Mouse (Mus musculus): ENCODE measurements around the gene Cradd. TPM values are rescaled to one million over a fixed set of nuclear protein-coding genes. Genes with fewer than 3 reads are reported as not detected.

Cradd gene
- polyA plus RNA-seq, 1 experiment from 2014 or later: 8.7 TPM

DNA sequence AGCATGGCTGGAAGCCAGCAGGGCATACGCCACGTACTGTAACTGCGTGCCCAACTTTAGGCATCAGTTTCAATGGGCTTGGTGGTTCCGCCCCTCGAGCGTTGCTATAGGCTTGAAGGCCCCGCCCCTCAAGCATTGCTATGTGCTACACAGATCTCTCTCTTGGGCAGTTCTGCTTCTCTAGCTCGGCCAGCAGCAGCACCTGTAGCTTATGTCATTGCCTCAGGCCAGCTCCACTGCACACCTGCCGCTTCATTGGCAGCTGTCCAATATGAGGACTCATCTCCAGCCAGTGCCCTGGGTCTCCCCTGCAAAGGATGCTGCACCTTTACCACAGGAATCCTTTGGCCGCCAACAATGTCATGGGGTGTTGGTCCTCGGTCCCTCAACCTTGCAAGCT lies 45.8 kb downstream of the Cradd start:
- Histone ChIP-seq H3K4me3 (ENCODE audit: low read length) (no peak overlapping the region), H3K36me3 (ENCODE audit: control insufficient read depth, insufficient read depth, low read length) (no peaks in the 10 kb centered on the region), H3K4me2 (ENCODE audit: low read length) (no peak overlapping the region), H3K9ac (ENCODE audit: low read depth, low read length) (no peak overlapping the region), H3K27me3 (replicated peaks; ENCODE audit: control insufficient read depth, insufficient read depth, low read length) (no peaks in the 10 kb centered on the region), H3K4me1 (ENCODE audit: control insufficient read depth, insufficient read depth, low read depth, low read length) (no peaks in the 10 kb centered on the region), H3K9me3 (ENCODE audit: control insufficient read depth, low read length) (no peaks in the 10 kb centered on the region), H3K27ac (ENCODE audit: low read depth, low read length) (no peak overlapping the region)
- WGBS: 82% methylated on average over 11 of the region's 11 CpGs
- no peak for ATAC-seq

DNA sequence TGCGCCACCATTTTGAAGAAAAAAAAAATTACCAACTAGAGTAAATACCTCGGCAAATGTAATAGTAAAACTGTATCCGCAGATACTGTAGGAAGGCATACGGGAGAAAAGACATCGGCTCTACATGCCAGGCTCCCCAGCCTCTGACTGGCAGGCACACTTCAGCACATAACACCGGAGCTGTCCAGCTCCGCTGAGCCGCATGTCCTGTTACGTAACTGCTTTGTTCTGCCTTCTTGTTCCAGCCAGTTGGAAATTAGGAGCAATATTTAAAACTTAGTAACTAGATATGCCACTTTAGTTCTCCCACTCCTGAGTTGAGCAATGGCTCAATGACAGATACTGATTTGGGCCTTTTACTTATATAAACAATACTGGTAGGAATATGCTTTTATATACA lies 48.4 kb downstream of the Cradd start:
- no peak for ATAC-seq
- Histone ChIP-seq H3K9ac (ENCODE audit: low read depth, low read length) (no peak overlapping the region), H3K27me3 (replicated peaks; ENCODE audit: control insufficient read depth, insufficient read depth, low read length) (no peaks in the 10 kb centered on the region), H3K27ac (ENCODE audit: low read depth, low read length) (no peak overlapping the region), H3K4me3 (ENCODE audit: low read length) (no peak overlapping the region), H3K36me3 (ENCODE audit: control insufficient read depth, insufficient read depth, low read length) (no peaks in the 10 kb centered on the region), H3K4me2 (ENCODE audit: low read length) (no peak overlapping the region), H3K4me1 (ENCODE audit: control insufficient read depth, insufficient read depth, low read depth, low read length) (no peaks in the 10 kb centered on the region), H3K9me3 (ENCODE audit: control insufficient read depth, low read length) (no peaks in the 10 kb centered on the region)
- WGBS: 91% methylated on average over 9 of the region's 9 CpGs

DNA sequence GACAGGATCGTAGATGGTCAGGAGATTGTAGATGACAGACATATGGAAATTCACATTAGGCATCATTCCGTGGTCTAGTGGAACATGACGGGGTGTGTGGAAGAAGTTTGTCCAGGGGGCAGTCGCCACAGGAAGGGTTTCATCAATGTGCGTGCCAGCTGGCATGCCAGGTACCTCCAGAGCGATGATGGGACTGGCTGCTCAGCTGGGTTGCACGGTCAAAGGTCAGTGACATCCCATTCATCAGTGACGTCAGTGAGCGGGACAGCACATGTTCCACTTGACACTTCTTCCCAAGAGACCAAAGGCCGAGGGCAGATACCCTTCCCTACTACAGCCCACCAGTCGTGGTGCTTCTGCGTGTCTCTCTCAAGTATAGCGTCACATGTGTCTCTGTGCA lies 50.7 kb downstream of the Cradd start:
- WGBS: 86% methylated on average over 13 of the region's 13 CpGs
- H3K27ac ChIP-seq (ENCODE audit: low read depth, low read length): no peak overlapping the region
- no peak for ATAC-seq
- H3K36me3 ChIP-seq (ENCODE audit: control insufficient read depth, insufficient read depth, low read length): no peaks in the 10 kb centered on the region
- H3K4me1 ChIP-seq (ENCODE audit: control insufficient read depth, insufficient read depth, low read depth, low read length): no peaks in the 10 kb centered on the region
- H3K9me3 ChIP-seq (ENCODE audit: control insufficient read depth, low read length): no peaks in the 10 kb centered on the region
- no peaks in the 10 kb centered on the region for H3K27me3 ChIP-seq (replicated peaks; ENCODE audit: control insufficient read depth, insufficient read depth, low read length)
- no peak overlapping the region for H3K4me3 ChIP-seq (ENCODE audit: low read length)
- no peak overlapping the region for H3K9ac ChIP-seq (ENCODE audit: low read depth, low read length)
- no peak overlapping the region for H3K4me2 ChIP-seq (ENCODE audit: low read length)

DNA sequence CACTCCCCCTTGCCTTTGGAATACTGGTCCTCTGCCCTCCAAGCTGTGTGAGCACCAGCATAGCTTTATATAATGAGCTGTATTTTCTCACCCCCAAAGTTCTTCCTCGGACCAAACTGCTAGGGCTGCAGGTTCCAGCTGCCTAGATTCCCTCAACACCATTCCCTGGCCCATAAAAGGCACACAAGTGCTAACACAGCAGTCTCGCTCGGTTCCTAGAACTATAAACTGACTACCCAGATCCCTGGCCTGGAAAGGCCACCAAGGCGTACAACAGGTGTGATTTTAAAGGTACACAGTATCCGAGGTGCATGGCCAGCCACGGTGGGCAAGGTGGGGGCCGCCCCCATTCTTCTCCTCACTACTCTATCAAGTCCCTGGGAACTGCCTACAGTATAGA lies 54.8 kb downstream of the Cradd start:
- H3K9me3 ChIP-seq (ENCODE audit: control insufficient read depth, low read length): no peaks in the 10 kb centered on the region
- 93% methylated on average over 7 of the region's 7 CpGs for WGBS
- H3K4me1 ChIP-seq (ENCODE audit: control insufficient read depth, insufficient read depth, low read depth, low read length): peaks cover 11% of the 10 kb centered on the region
- no peaks in the 10 kb centered on the region for H3K36me3 ChIP-seq (ENCODE audit: control insufficient read depth, insufficient read depth, low read length)
- no peak overlapping the region for H3K9ac ChIP-seq (ENCODE audit: low read depth, low read length)
- no peak overlapping the region for H3K27ac ChIP-seq (ENCODE audit: low read depth, low read length)
- ATAC-seq: 0 out of 2 replicates have a peak, but pooled peaks have one; percentile 30
- peaks cover 6% of the 10 kb centered on the region for H3K27me3 ChIP-seq (replicated peaks; ENCODE audit: control insufficient read depth, insufficient read depth, low read length)
- H3K4me2 ChIP-seq (ENCODE audit: low read length): no peak overlapping the region
- no peak overlapping the region for H3K4me3 ChIP-seq (ENCODE audit: low read length)

DNA sequence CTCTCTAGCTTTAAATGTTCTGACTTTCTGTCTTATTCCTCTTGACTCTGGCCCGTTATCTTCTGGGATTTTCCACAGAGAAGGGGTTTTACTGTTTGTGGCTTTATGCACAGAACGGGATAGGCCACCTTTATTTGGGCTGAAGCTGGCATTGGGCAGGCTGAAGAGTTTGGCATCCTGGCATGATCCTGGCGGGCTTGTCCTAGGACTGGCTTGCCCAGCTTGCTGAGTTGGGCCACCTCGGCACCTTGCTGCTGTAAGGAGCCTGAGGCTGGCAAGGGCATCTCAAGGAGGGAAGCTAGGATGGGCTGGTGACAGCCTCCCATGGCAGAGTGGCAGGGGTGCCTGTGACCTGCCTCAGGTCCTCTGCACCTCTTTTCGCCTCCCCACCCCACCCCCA lies 55.6 kb downstream of the Cradd start:
- Histone ChIP-seq H3K4me3 (ENCODE audit: low read length) (no peak overlapping the region), H3K9ac (ENCODE audit: low read depth, low read length) (no peak overlapping the region), H3K36me3 (ENCODE audit: control insufficient read depth, insufficient read depth, low read length) (no peaks in the 10 kb centered on the region), H3K4me2 (ENCODE audit: low read length) (no peak overlapping the region), H3K27ac (ENCODE audit: low read depth, low read length) (no peak overlapping the region), H3K27me3 (replicated peaks; ENCODE audit: control insufficient read depth, insufficient read depth, low read length) (peaks cover 8% of the 10 kb centered on the region), H3K4me1 (ENCODE audit: control insufficient read depth, insufficient read depth, low read depth, low read length) (peaks cover 11% of the 10 kb centered on the region), H3K9me3 (ENCODE audit: control insufficient read depth, low read length) (no peaks in the 10 kb centered on the region)
- no peak for ATAC-seq
- WGBS: 88% methylated on average over 5 of the region's 5 CpGs

DNA sequence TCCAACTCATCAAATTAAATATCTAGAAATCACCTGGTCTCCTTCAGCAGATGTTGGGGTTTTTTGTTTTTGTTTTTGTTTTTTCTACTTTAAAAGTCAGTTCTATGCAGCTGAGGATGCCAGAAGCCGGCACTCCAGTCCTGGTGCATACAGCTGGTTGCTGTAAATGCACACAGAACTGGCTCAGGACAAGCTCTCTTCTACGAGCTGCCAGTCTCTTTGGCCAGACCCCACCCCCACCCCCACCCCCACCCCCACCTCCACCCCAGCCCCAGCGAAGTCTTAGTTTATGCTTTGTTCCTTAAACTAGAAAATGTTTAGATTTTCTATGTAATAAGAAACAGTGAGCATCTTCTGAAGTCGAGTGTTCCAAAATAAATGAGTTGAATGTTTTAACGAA lies 57.0 kb downstream of the Cradd start:
- Histone ChIP-seq H3K27ac (ENCODE audit: low read depth, low read length) (no peak overlapping the region), H3K9ac (ENCODE audit: low read depth, low read length) (no peak overlapping the region), H3K4me1 (ENCODE audit: control insufficient read depth, insufficient read depth, low read depth, low read length) (peaks cover 11% of the 10 kb centered on the region), H3K9me3 (ENCODE audit: control insufficient read depth, low read length) (no peaks in the 10 kb centered on the region), H3K36me3 (ENCODE audit: control insufficient read depth, insufficient read depth, low read length) (no peaks in the 10 kb centered on the region), H3K27me3 (replicated peaks; ENCODE audit: control insufficient read depth, insufficient read depth, low read length) (peaks cover 11% of the 10 kb centered on the region), H3K4me3 (ENCODE audit: low read length) (no peak overlapping the region), H3K4me2 (ENCODE audit: low read length) (no peak overlapping the region)
- ATAC-seq: no peak
- WGBS: 42% methylated on average over 5 of the region's 5 CpGs

DNA sequence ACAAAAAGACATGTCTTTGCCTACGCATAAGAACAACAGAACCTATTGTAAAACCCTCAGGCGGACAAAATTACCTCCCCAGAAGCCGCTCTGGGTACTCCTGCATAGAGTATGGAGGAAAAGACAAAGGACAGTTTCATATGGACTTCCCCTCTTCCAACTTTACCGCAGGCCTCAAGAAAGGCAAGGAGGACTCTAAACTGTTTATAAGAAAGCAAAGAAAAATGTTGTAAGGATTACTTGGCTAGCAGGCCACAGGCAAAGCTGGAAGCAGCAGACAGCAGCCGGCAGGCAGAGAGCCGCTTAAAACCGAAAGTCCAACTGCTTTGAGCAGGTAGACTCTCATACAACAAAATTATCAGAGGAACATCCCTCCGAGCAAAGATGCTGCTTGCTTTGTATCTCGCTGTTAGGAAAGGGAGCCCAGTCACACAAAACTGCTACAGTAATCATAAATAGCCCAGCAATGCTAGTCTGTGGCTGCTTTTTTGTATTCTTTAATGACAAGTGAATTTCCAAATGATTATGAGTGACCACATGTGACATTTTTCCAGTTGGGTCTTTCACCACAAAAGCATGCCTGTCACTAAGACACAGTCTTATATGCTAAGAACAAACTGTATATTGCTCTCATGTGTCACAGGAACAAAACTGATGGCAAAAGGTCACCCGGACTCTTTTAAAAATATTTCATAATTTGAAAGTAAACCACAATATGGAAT lies 57.7 kb downstream of the Cradd start:
- Histone ChIP-seq H3K27me3 (replicated peaks; ENCODE audit: control insufficient read depth, insufficient read depth, low read length) (peaks cover 11% of the 10 kb centered on the region), H3K4me3 (ENCODE audit: low read length) (no peak overlapping the region), H3K4me2 (ENCODE audit: low read length) (no peak overlapping the region), H3K27ac (ENCODE audit: low read depth, low read length) (no peak overlapping the region), H3K9me3 (ENCODE audit: control insufficient read depth, low read length) (no peaks in the 10 kb centered on the region), H3K4me1 (ENCODE audit: control insufficient read depth, insufficient read depth, low read depth, low read length) (peaks cover 11% of the 10 kb centered on the region), H3K9ac (ENCODE audit: low read depth, low read length) (no peak overlapping the region), H3K36me3 (ENCODE audit: control insufficient read depth, insufficient read depth, low read length) (no peaks in the 10 kb centered on the region)
- ATAC-seq: no peak
- WGBS: 67% methylated on average over 10 of the region's 10 CpGs

DNA sequence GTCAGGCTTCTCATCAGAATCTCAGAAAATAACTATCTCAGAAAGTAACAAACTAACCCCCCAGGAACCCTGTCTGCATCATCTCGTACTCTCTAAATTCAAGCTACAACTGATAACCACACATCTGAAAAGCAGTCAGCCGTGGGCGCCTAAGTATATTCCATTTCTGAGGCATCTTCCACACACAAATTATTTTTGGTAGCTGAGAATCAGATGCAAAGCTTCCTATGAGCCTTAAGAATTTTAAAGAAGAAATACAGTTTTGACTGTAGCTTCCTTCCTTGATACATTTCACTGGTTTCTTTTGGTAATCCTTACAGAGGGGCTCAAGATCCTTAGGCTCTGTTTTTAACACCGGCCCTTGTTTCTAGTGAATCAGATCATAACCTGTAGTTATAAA lies 58.4 kb downstream of the Cradd start:
- H3K4me3 ChIP-seq (ENCODE audit: low read length): no peak overlapping the region
- 70% methylated on average over 4 of the region's 4 CpGs for WGBS
- peak overlapping the region; percentile 86; the same call in 1 of the 2 replicates for H3K4me2 ChIP-seq (ENCODE audit: low read length)
- H3K4me1 ChIP-seq (ENCODE audit: control insufficient read depth, insufficient read depth, low read depth, low read length): peaks cover 11% of the 10 kb centered on the region
- H3K36me3 ChIP-seq (ENCODE audit: control insufficient read depth, insufficient read depth, low read length): no peaks in the 10 kb centered on the region
- no peak overlapping the region for H3K27ac ChIP-seq (ENCODE audit: low read depth, low read length)
- H3K9me3 ChIP-seq (ENCODE audit: control insufficient read depth, low read length): no peaks in the 10 kb centered on the region
- peaks cover 11% of the 10 kb centered on the region for H3K27me3 ChIP-seq (replicated peaks; ENCODE audit: control insufficient read depth, insufficient read depth, low read length)
- ATAC-seq: no peak
- H3K9ac ChIP-seq (ENCODE audit: low read depth, low read length): no peak overlapping the region

DNA sequence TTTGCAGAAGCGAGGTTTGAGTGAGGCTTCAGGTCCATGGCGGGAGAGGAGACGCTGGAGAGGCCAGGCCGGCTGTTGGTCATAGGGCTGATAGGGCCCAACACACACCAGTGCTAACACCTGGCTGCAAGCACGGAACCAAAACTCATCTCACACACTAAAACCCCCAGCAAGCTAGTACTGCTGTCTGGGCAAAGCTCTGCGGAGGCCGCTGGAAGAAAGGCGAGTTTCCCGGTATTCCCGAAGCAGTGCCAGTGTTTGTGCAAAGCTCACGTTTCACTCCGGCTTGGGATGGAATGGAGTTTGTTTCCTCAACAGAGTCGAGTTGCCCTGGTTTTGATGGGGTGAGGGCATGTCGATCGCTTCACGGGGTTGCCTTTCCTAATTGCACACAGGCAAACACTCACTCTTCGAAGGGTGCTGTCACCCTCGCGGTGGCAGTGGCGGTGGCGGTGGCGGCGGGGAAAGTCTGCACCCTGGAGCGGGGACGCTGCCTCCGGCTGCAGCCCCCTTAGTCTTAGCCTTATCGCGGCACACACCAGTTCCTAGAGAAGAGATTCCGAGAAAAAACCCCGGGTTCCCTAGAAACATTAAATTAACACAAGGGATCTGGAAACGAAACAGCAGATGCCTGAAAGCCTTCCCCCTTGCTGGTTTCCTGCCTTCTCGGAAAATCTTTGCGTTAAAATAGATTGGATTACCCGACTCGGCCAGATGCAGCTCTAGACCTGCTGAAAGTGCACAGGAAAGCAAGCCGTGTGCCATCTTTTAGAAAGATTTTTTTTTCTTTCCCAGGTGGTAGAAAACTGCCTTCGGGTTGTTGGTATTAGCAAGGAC lies 59.2 kb downstream of the Cradd start:
- ATAC-seq: peak; percentile 45; the same call in 1 of the 2 replicates
- H3K27me3 ChIP-seq (replicated peaks; ENCODE audit: control insufficient read depth, insufficient read depth, low read length): peaks cover 11% of the 10 kb centered on the region
- H3K36me3 ChIP-seq (ENCODE audit: control insufficient read depth, insufficient read depth, low read length): no peaks in the 10 kb centered on the region
- peak overlapping the region; percentile 41 for H3K4me3 ChIP-seq (ENCODE audit: low read length)
- H3K4me2 ChIP-seq (ENCODE audit: low read length): peak overlapping the region; percentile 86
- H3K27ac ChIP-seq (ENCODE audit: low read depth, low read length): no peak overlapping the region
- WGBS: 7% methylated on average over 37 of the region's 37 CpGs
- H3K9me3 ChIP-seq (ENCODE audit: control insufficient read depth, low read length): no peaks in the 10 kb centered on the region
- peak overlapping the region; percentile 53 for H3K9ac ChIP-seq (ENCODE audit: low read depth, low read length)
- H3K4me1 ChIP-seq (ENCODE audit: control insufficient read depth, insufficient read depth, low read depth, low read length): peaks cover 11% of the 10 kb centered on the region
